Mouse (Mus musculus) embryonic fibroblast, embryonic 13.5 days (primary cell): ENCODE measurements around the gene Ttyh1.
A peak's percentile ranks its signal among the peaks of the same experiment; 100 is the strongest.

Experiments used
- CTCF ChIP-seq: IDR thresholded peaks from 2 replicates; pipeline ENCODE4 v1.5.1; 2011; ENCODE audit warnings: mild to moderate bottlenecking, control low read depth, low read length, moderate library complexity, borderline replicate concordance; ENCODE audit not compliant: insufficient read depth
- POLR2A ChIP-seq: IDR thresholded peaks from 2 replicates; pipeline ENCODE4 v1.6.1; 2011; ENCODE audit warnings: low read depth, mild to moderate bottlenecking, control low read depth, low read length, moderate library complexity

- TF ChIP-seq CTCF (no peak), POLR2A (peak; percentile 75)
Observed at GRCm38 (mm10) chr7:4136771-4137531, 17.7 kb downstream of the Ttyh1 start, which contains the start of gene Leng8.
